Mouse (Mus musculus): ENCODE results near the gene 1110051M20Rik. TPM values are rescaled to one million over a fixed set of nuclear protein-coding genes. Genes with fewer than 3 reads are reported as not detected.

Gene 1110051M20Rik
- polyA plus RNA-seq, 1 experiment from 2014 or later, result 6.0 TPM

GRCm38 (mm10) chr2:91439271-91439670, 5.2 kb downstream of the 1110051M20Rik start:
- Histone ChIP-seq H3K27me3 (ENCODE audit: control insufficient read depth, insufficient read depth, low read depth, low read length) (no peaks in the 10 kb centered on the region), H3K4me3 (ENCODE audit: low read depth, low read length) (no peak overlapping the region), H3K9ac (ENCODE audit: low read depth, low read length) (no peak overlapping the region), H3K9me3 (replicated peaks; ENCODE audit: control insufficient read depth, low read length) (no peaks in the 10 kb centered on the region), H3K36me3 (ENCODE audit: control insufficient read depth, insufficient read depth) (no peaks in the 10 kb centered on the region), H3K4me2 (ENCODE audit: low read depth, low read length) (no peak overlapping the region), H3K4me1 (ENCODE audit: control insufficient read depth, low read depth, low read length) (peaks cover 3% of the 10 kb centered on the region), H3K27ac (ENCODE audit: low read length) (no peak overlapping the region)
- no peak for ATAC-seq (ENCODE audit: low read depth)
- 68% methylated on average over 10 of the region's 10 CpGs for WGBS (ENCODE audit: insufficient replicate concordance)

DNA sequence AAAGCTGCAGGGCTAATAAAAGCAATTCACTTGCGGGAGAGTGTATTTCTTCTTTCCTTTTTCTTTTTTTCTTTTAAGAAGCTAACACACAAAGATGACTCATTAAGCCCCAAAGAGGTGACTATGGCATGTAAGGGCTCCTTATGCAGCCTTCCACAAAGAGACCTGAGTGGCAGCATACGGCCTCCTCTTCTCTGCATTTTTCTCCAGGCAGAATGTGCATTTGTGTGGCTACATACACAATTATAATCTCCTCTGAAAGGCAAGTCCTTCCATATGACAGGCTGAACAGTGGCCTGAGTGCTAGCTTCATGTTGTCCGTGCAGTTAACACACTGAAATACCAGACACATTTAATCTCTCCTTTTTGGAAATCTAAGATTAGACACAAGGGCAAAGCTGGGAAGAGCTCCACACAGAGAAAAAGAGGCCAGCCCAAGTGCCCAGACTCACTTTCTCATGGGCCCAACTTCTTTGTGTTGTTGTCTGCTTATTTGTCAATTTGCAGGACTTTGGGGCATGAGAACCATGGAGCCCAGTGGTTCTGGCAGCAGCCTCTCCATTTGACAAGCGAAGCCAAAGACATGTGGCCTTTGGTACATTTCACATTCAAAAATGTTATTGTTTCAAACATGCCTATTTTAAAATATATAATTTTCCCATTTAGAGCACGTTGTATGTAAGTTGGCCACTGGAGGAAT, 7.2 kb downstream of the 1110051M20Rik start:
- no peak overlapping the region for H3K4me3 ChIP-seq (ENCODE audit: low read depth, low read length)
- no peaks in the 10 kb centered on the region for H3K36me3 ChIP-seq (ENCODE audit: control insufficient read depth, insufficient read depth)
- no peaks in the 10 kb centered on the region for H3K27me3 ChIP-seq (ENCODE audit: control insufficient read depth, insufficient read depth, low read depth, low read length)
- H3K9me3 ChIP-seq (replicated peaks; ENCODE audit: control insufficient read depth, low read length), result no peaks in the 10 kb centered on the region
- no peak overlapping the region for H3K4me2 ChIP-seq (ENCODE audit: low read depth, low read length)
- H3K9ac ChIP-seq (ENCODE audit: low read depth, low read length), result no peak overlapping the region
- 69% methylated on average over 5 of the region's 5 CpGs for WGBS (ENCODE audit: insufficient replicate concordance)
- H3K4me1 ChIP-seq (ENCODE audit: control insufficient read depth, low read depth, low read length), result no peaks in the 10 kb centered on the region
- no peak overlapping the region for H3K27ac ChIP-seq (ENCODE audit: low read length)
- no peak for ATAC-seq (ENCODE audit: low read depth)

- Histone ChIP-seq H3K9ac (ENCODE audit: low read depth, low read length) (no peak overlapping the region), H3K4me3 (ENCODE audit: low read depth, low read length) (no peak overlapping the region), H3K27me3 (ENCODE audit: control insufficient read depth, insufficient read depth, low read depth, low read length) (no peaks in the 10 kb centered on the region), H3K27ac (ENCODE audit: low read length) (no peak overlapping the region), H3K9me3 (replicated peaks; ENCODE audit: control insufficient read depth, low read length) (no peaks in the 10 kb centered on the region), H3K4me1 (ENCODE audit: control insufficient read depth, low read depth, low read length) (no peaks in the 10 kb centered on the region), H3K4me2 (ENCODE audit: low read depth, low read length) (no peak overlapping the region), H3K36me3 (ENCODE audit: control insufficient read depth, insufficient read depth) (no peaks in the 10 kb centered on the region)
- ATAC-seq (ENCODE audit: low read depth), result no peak
- WGBS (ENCODE audit: insufficient replicate concordance), result 72% methylated on average over 8 of the region's 8 CpGs
Measured at GRCm38 (mm10) chr2:91436713-91437112, 7.8 kb downstream of the 1110051M20Rik start.

DNA sequence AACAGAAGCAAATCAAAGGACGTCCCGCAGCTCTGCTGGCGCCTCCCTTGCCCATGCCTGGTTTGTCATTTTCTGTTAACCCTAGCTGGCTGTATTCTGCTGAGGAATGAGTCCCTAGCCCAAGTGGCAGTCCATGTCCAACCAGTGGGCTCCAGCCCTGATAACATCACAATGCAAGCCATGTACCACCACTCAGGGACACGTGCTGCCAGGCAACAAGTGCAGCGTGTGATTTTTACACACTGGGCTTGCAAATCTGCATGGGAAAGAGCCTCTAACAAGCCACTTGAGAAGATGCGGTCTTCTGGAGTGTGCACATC, 13.9 kb downstream of the 1110051M20Rik start:
- 62% methylated on average over 6 of the region's 6 CpGs for WGBS (ENCODE audit: insufficient replicate concordance)
- no peaks in the 10 kb centered on the region for H3K27me3 ChIP-seq (ENCODE audit: control insufficient read depth, insufficient read depth, low read depth, low read length)

GRCm38 (mm10) chr2:91429915-91430599, 14.4 kb downstream of the 1110051M20Rik start:
- Histone ChIP-seq H3K4me3 (ENCODE audit: low read depth, low read length) (no peak overlapping the region), H3K27ac (ENCODE audit: low read length) (no peak overlapping the region), H3K27me3 (ENCODE audit: control insufficient read depth, insufficient read depth, low read depth, low read length) (no peaks in the 10 kb centered on the region), H3K9me3 (replicated peaks; ENCODE audit: control insufficient read depth, low read length) (no peaks in the 10 kb centered on the region), H3K9ac (ENCODE audit: low read depth, low read length) (no peak overlapping the region), H3K4me2 (ENCODE audit: low read depth, low read length) (no peak overlapping the region), H3K4me1 (ENCODE audit: control insufficient read depth, low read depth, low read length) (no peaks in the 10 kb centered on the region), H3K36me3 (ENCODE audit: control insufficient read depth, insufficient read depth) (no peaks in the 10 kb centered on the region)
- WGBS (ENCODE audit: insufficient replicate concordance), result 49% methylated on average over 9 of the region's 9 CpGs
- ATAC-seq (ENCODE audit: low read depth), result no peak

More for the DNA sequence above, 13.9 kb downstream of the 1110051M20Rik start:
- Histone ChIP-seq H3K9ac (ENCODE audit: low read depth, low read length) (no peak overlapping the region), H3K36me3 (ENCODE audit: control insufficient read depth, insufficient read depth) (no peaks in the 10 kb centered on the region), H3K4me3 (ENCODE audit: low read depth, low read length) (no peak overlapping the region), H3K27ac (ENCODE audit: low read length) (no peak overlapping the region), H3K4me1 (ENCODE audit: control insufficient read depth, low read depth, low read length) (no peaks in the 10 kb centered on the region), H3K4me2 (ENCODE audit: low read depth, low read length) (no peak overlapping the region), H3K9me3 (replicated peaks; ENCODE audit: control insufficient read depth, low read length) (no peaks in the 10 kb centered on the region)
- ATAC-seq (ENCODE audit: low read depth), result no peak

- H3K4me3 ChIP-seq (ENCODE audit: low read depth, low read length), result no peak overlapping the region
Measured at GRCm38 (mm10) chr2:91429146-91429545, 15.4 kb downstream of the 1110051M20Rik start.

DNA sequence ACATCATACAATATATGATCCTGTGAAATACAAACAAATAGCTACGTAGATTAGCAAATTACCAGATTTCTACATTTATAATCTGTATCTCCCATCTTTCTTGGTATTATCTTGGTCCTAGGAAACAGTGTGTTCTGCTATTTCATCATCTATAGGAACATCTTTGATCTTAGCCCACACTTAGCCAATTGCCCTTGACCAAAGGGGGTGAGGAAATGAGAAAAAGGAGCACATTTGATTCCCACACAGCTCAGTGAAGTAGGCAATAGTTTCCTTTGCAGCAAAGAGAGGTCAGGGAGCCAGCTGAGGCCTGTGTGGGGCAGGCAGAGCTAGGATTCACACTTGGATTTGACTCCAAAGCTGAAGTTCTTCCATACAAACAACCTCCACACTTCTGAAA, 18.2 kb downstream of the 1110051M20Rik start:
- WGBS (ENCODE audit: insufficient replicate concordance), result 70% methylated on average over 1 of the region's 1 CpGs
- no peak for ATAC-seq (ENCODE audit: low read depth)
- H3K27ac ChIP-seq (ENCODE audit: low read length), result no peak overlapping the region

More at GRCm38 (mm10) chr2:91429146-91429545, 15.4 kb downstream of the 1110051M20Rik start:
- H3K9me3 ChIP-seq (replicated peaks; ENCODE audit: control insufficient read depth, low read length), result no peaks in the 10 kb centered on the region
- H3K4me1 ChIP-seq (ENCODE audit: control insufficient read depth, low read depth, low read length), result no peaks in the 10 kb centered on the region
- H3K27ac ChIP-seq (ENCODE audit: low read length), result no peak overlapping the region
- no peak for ATAC-seq (ENCODE audit: low read depth)
- no peak overlapping the region for H3K9ac ChIP-seq (ENCODE audit: low read depth, low read length)
- no peaks in the 10 kb centered on the region for H3K27me3 ChIP-seq (ENCODE audit: control insufficient read depth, insufficient read depth, low read depth, low read length)
- 55% methylated on average over 3 of the region's 3 CpGs for WGBS (ENCODE audit: insufficient replicate concordance)
- H3K36me3 ChIP-seq (ENCODE audit: control insufficient read depth, insufficient read depth), result no peaks in the 10 kb centered on the region
- no peak overlapping the region for H3K4me2 ChIP-seq (ENCODE audit: low read depth, low read length)

GRCm38 (mm10) chr2:91424061-91424720, 20.3 kb downstream of the 1110051M20Rik start:
- ATAC-seq (ENCODE audit: low read depth), result no peak
- WGBS (ENCODE audit: insufficient replicate concordance), result 59% methylated on average over 7 of the region's 7 CpGs
- Histone ChIP-seq H3K27ac (ENCODE audit: low read length) (no peak overlapping the region), H3K4me2 (ENCODE audit: low read depth, low read length) (no peak overlapping the region), H3K27me3 (ENCODE audit: control insufficient read depth, insufficient read depth, low read depth, low read length) (no peaks in the 10 kb centered on the region), H3K9me3 (replicated peaks; ENCODE audit: control insufficient read depth, low read length) (no peaks in the 10 kb centered on the region), H3K4me3 (ENCODE audit: low read depth, low read length) (no peak overlapping the region), H3K4me1 (ENCODE audit: control insufficient read depth, low read depth, low read length) (no peaks in the 10 kb centered on the region), H3K9ac (ENCODE audit: low read depth, low read length) (no peak overlapping the region), H3K36me3 (ENCODE audit: control insufficient read depth, insufficient read depth) (no peaks in the 10 kb centered on the region)

More for the DNA sequence above, 18.2 kb downstream of the 1110051M20Rik start:
- Histone ChIP-seq H3K36me3 (ENCODE audit: control insufficient read depth, insufficient read depth) (no peaks in the 10 kb centered on the region), H3K9me3 (replicated peaks; ENCODE audit: control insufficient read depth, low read length) (no peaks in the 10 kb centered on the region), H3K4me3 (ENCODE audit: low read depth, low read length) (no peak overlapping the region), H3K4me1 (ENCODE audit: control insufficient read depth, low read depth, low read length) (no peaks in the 10 kb centered on the region), H3K9ac (ENCODE audit: low read depth, low read length) (no peak overlapping the region), H3K27me3 (ENCODE audit: control insufficient read depth, insufficient read depth, low read depth, low read length) (no peaks in the 10 kb centered on the region), H3K4me2 (ENCODE audit: low read depth, low read length) (no peak overlapping the region)

DNA sequence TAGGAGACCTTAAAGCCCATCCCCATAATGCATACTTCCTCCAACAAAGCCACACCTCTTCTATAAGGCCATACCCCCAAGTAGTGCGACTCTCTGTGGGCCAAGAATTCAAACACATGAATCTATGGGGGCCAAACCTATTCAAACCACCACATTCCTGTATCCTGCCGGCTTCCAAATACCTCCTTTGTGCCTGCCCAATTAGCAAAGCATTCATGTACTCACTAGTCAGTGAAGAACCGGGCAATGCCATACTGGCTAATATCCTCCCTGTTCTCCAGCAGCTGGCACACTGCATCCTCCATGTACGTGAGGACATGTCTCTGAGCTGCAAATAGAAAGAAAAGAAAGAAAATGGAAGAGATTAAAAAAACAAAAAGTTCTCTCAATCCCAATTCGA, 22.9 kb downstream of the 1110051M20Rik start:
- Histone ChIP-seq H3K9me3 (replicated peaks; ENCODE audit: control insufficient read depth, low read length) (no peaks in the 10 kb centered on the region), H3K4me1 (ENCODE audit: control insufficient read depth, low read depth, low read length) (no peaks in the 10 kb centered on the region), H3K4me2 (ENCODE audit: low read depth, low read length) (no peak overlapping the region), H3K27ac (ENCODE audit: low read length) (no peak overlapping the region), H3K36me3 (ENCODE audit: control insufficient read depth, insufficient read depth) (no peaks in the 10 kb centered on the region), H3K27me3 (ENCODE audit: control insufficient read depth, insufficient read depth, low read depth, low read length) (no peaks in the 10 kb centered on the region), H3K4me3 (ENCODE audit: low read depth, low read length) (no peak overlapping the region), H3K9ac (ENCODE audit: low read depth, low read length) (no peak overlapping the region)
- 70% methylated on average over 5 of the region's 5 CpGs for WGBS (ENCODE audit: insufficient replicate concordance)
- no peak for ATAC-seq (ENCODE audit: low read depth)
